Mouse (Mus musculus) urinary bladder, postnatal 4 days (tissue): ENCODE data around the gene Larp4b.

Source experiments
- DNase-seq, 2 experiments: peaks; one replicate each; pipeline ENCODE4 v3.0.0; 2021 to 2022; ENCODE audit warnings: low spot score in 2 of 2

Larp4b gene

GRCm38 (mm10) chr13:9125193-9125592 is 31.5 kb downstream of the Larp4b start:
- no peak for DNase-seq

GRCm38 (mm10) chr13:9127715-9128114 is 34.0 kb downstream of the Larp4b start:
- DNase-seq: no peak

GRCm38 (mm10) chr13:9128707-9129314 is 35.1 kb downstream of the Larp4b start:
- no peak for DNase-seq

GRCm38 (mm10) chr13:9134421-9134820 is 40.7 kb downstream of the Larp4b start:
- no peak for DNase-seq

- no peak for DNase-seq
These were observed 42.4 kb downstream of the Larp4b start for GRCm38 (mm10) chr13:9136088-9136487.

GRCm38 (mm10) chr13:9136733-9137132 is 43.1 kb downstream of the Larp4b start:
- no peak for DNase-seq

GRCm38 (mm10) chr13:9139466-9139991 is 45.8 kb downstream of the Larp4b start:
- no peak for DNase-seq

GRCm38 (mm10) chr13:9140204-9140603 is 46.5 kb downstream of the Larp4b start:
- no peak for DNase-seq

- no peak for DNase-seq
These were observed 48.7 kb downstream of the Larp4b start for GRCm38 (mm10) chr13:9142371-9142770.

GRCm38 (mm10) chr13:9148830-9149229 is 55.1 kb downstream of the Larp4b start:
- no peak for DNase-seq

- no peak for DNase-seq
These were observed 56.0 kb downstream of the Larp4b start for GRCm38 (mm10) chr13:9149473-9150217.

- no peak for DNase-seq
These were observed 57.4 kb downstream of the Larp4b start for GRCm38 (mm10) chr13:9151100-9151499.

GRCm38 (mm10) chr13:9151619-9152018 is 57.9 kb downstream of the Larp4b start:
- DNase-seq: no peak

- DNase-seq: no peak
These were observed 58.6 kb downstream of the Larp4b start for GRCm38 (mm10) chr13:9152267-9152666.

GRCm38 (mm10) chr13:9153803-9154202 is 60.1 kb downstream of the Larp4b start:
- no peak for DNase-seq

- no peak for DNase-seq
These were observed 65.6 kb downstream of the Larp4b start for GRCm38 (mm10) chr13:9159282-9159681.

- no peak for DNase-seq
These were observed 69.2 kb downstream of the Larp4b start for GRCm38 (mm10) chr13:9162888-9163287.

GRCm38 (mm10) chr13:9167842-9168241 is 74.2 kb downstream of the Larp4b start:
- no peak for DNase-seq

- no peak for DNase-seq
These were observed 75.9 kb downstream of the Larp4b start for GRCm38 (mm10) chr13:9169616-9170015.

GRCm38 (mm10) chr13:9170726-9171125 is 77.0 kb downstream of the Larp4b start:
- no peak for DNase-seq

GRCm38 (mm10) chr13:9173414-9173813 is 79.7 kb downstream of the Larp4b start:
- no peak for DNase-seq

GRCm38 (mm10) chr13:9175171-9175570 is 81.5 kb downstream of the Larp4b start:
- no peak for DNase-seq

- no peak for DNase-seq
These were observed 84.6 kb downstream of the Larp4b start for GRCm38 (mm10) chr13:9178270-9178669.
